Mouse (Mus musculus): ENCODE data around the gene Nup62. TPM values are rescaled to one million over a fixed set of nuclear protein-coding genes. Genes with fewer than 3 reads are reported as not detected.

Gene Nup62
- 10 to 100 TPM; 49.4 to 53.1 TPM for total RNA-seq (2021)
- long read RNA-seq, experiment 1, transcript Nup62-201 (2 exons, 2,722 nt): major isoform, 68 of 69 reads
- long read RNA-seq, experiment 1, partial matches to known transcripts: 0 of 69 reads
- long read RNA-seq, experiment 1, other reads (novel, unspliced or antisense): 1 of 69 reads
- long read RNA-seq, experiment 2, transcript Nup62-201 (2 exons, 2,722 nt): major isoform, 66 of 67 reads
- long read RNA-seq, experiment 2, partial matches to known transcripts: 0 of 67 reads
- long read RNA-seq, experiment 2, other reads (novel, unspliced or antisense): 1 of 67 reads

DNA sequence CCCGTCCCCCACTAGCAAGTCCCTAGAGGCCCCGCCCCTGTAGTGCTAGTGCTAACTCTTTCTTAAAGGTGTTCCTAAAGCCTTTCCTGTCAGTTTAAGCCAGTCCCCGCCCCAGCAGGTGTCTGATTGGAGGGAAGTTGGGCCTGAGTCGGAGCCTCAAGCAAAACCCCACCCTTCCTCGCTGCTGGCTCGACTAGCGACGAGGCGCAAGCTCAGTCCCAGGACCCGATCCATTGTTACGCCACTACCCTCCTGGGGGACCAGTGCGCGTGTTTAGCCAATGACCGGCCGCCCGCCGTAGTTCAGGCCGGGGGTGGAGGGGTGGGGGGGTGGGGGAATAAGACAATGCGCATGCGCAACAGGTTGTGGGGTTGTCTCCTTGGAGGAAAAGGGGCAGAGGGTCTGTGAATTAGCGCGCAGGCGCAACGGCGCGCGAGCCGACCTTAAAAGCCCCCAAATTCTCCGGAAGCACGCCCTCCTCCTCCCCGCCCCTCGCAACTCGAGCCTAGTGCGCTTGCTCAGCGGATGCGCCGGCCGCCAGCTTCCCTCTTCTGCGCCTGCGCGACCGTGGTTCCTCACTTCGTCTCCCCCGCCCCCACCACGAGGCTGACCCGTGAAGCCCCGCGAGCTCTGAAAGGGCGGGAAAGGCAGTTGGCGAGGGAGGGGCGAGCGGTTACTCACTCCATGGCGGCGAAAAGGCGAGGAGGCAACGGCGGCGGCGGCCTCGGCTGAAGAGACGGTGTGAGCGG is at the start of gene Nup62, which contains the start of gene Il4i1:
Nup62 (plus strand) TSS at position 368 of the 749 bp plus-strand sequence.
Il4i1 (plus strand) TSS at position 667 of the 749 bp plus-strand sequence.
- peak; percentile 99 to 100 for DNase-seq (ENCODE audit: low spot score in 2 of 2)

DNA sequence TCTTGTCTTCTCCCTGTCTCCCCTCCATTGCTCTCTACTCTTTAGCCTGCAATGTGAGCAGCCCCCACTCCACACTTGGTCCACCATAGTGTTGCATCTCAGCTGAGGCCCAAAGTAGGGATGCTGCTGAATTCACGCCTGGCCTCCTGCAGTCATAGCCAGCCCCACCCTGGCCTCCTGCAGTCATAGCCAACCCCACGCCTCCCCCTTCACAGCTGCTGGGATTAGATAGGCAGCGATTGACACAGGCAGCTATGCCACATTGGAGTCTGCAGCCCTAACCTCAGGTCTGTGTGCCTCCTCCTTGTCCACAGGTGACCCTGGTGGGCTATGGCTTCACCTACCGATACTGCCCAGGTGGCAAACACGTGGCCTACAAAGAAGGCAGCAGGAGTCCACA is 47.8 kb upstream of the Nup62 start:
- no peak for DNase-seq (ENCODE audit: low spot score in 2 of 2)

DNA sequence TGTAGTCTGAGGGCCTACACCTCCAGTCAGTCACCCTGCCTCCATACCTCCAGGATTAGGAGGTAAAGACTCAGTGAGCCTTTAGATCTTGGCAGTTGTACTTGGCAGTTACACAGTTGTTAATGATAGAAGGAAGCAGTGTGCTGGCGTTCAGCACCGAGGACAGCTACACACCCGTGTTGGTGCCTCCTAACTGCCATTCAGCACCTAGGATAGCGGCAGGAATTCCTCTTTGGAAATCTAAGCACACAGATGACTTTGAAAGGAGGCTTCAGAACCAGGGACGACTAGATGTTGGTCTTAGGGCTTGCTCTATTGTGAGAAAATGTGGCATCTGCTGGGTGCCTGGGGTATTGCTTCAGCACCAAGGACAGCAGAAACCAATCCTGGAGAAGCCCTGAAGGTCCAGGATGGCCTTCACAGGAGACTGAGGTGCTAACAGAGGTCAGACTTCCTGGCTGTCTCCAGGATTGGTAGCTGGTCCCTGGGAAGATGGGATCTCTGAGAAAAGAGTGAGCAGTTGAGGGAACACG is 45.8 kb upstream of the Nup62 start:
- DNase-seq (ENCODE audit: low spot score in 2 of 2): peak in 1 of 2 experiments; percentile 80

DNA sequence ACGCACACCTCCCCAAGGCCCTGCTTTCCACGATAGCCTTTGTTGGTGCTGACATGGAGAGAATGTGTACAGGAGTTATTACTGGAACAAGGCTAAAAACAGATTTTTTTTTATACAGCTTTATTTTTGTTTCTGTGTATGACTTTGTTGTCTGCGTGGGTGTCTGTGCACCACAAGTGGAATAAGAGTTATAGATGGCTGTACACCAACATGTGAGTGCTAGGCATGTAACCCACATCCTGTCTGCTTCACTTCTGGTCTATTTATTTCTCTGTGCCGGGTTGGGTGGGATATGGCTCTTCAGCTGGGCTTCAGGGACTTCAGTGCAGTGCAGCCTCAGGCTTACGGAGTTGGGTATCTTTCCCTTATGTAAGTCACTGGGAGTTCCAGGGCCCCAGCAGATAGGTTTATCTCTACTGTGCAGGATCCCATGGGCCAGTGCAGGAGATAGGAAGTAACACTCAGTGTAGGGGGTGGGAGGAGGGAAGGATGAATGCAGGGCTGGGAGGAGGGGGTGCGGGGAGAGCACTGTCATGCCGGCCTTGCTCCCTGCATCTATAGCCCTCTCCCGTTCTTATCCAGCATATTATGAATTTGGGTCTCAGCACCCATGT is 43.2 kb upstream of the Nup62 start:
- DNase-seq (ENCODE audit: low spot score in 2 of 2): no peak

DNA sequence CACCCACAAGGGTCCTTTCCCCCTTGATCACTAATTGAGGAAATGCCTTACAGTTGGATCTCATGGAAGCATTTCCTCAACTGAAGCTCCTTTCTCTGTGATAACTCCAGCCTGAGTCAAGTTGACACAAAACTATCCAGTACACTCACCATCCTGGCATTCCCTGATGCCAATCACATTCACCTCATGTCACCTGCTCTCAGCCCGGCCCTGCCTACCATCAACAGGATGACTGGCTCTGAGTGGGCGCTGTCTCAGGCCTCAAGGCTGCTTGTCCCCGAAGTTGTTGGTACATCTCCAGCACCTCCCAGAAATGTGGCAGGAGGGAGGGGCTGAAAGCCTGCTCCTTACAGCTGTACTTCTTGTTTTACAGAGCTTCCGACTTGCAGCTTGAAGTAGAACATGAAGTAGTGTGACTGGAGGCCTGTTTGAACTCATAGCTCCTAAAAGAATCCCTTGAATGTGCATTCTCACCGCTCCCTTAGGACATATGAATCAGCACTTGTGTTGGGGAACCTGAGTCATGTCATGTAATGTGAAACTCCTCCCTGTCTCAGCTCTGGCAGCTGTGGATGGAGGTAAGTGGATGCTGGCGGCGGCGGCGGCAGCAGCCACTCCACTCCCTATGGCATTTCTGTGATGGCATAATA is 38.9 kb upstream of the Nup62 start:
- no peak for DNase-seq (ENCODE audit: low spot score in 2 of 2)

DNA sequence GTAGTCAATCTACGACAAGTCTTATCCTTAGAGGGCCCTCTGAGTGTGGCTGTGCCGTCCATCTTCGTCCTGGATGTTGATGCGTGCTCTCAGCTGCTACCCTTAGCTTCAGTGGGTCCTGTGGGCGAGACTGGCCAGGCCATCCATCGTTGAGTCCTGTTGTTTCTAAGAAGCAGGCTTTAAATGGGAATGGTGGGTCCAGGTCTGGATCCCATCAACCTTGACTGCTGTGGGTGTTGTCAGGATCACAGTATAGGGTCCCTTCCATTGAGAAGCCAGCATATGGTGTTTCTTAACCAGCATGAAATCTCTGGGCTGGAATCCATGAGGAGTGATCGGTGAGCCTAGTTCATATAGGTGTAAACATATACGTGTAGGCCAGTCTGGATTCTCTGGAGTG is 35.8 kb upstream of the Nup62 start:
- no peak for DNase-seq (ENCODE audit: low spot score in 2 of 2)

DNA sequence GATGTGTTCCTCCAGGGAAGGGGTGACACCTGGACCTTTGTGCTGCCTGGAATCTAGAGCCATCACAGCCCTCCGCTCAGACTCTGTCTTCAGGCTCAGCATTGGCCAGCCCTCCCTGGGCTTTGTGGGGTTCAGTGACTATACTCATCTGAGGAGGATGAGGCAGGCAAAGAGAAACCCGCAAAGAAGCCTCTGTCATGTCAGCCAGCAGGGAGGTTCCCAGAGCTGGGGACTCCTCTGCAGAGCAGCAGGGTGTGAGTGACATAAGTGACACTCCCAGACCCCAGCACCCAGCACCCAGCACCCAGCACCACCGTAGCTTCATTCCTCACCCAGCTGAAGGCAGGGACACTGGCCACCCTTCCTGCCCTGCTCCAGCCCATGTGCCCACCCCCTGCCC is 26.4 kb upstream of the Nup62 start:
- DNase-seq (ENCODE audit: low spot score in 2 of 2): peak in 1 of 2 experiments; percentile 12

DNA sequence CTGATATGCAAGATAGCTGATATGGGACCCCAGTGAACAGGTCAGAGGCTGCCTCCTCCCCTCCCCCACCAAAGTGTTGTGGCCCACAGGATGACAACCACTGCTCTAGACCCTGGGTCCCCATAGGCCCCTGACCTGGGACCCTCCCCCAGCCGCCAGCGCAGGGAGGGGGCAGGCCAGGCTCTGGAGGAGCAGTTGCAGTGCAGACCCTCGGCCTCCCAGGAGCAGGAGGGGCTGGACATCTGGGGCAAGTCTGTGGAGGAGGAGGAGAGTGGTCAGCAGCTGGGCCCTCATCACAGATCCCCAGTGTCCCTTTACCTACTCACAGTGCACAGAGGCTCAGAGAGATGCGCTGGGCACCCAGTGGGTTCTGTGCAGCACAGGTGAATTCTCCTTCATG is 25.8 kb upstream of the Nup62 start:
- DNase-seq (ENCODE audit: low spot score in 2 of 2): peak in 1 of 2 experiments; percentile 11

DNA sequence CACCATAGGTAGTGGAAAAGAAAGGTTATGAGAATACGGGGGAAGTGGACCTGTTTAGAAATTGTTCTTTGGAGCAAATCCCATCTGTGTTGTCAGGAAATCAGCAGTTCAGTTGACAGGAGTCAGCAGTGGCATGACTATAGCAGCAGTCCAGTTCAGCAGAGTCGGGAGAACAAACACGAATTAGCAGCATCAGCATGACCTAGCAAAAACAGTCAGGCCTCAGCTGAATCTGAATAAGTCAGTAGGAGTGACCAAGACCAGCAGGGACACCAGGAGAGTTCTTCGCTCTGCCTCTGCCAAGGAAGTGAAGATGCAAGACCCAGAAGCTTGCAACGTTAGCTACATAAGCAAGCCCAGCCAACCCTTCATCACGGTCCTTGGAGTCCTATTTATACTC is 23.1 kb upstream of the Nup62 start:
- DNase-seq (ENCODE audit: low spot score in 2 of 2): no peak

DNA sequence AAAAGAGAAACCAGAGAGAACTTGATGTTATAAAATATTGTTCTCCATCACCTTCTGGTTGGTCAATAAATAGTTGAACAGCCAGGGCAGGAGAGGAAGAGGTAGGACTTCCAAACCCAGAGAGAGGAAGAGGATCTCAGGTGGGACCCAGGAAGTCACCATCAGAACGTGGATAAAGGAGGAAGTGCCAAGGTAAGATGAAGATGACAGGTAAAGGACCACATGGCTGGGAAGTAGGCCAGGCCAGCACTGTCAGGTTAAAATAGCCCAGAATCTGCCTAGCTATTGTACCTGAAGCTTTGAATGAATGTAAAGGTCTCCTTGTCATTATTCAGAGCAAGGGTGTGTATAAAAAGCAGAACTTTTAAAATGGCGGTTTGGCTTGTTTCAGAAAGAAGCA is 7.0 kb upstream of the Nup62 start:
- no peak for DNase-seq (ENCODE audit: low spot score in 2 of 2)

DNA sequence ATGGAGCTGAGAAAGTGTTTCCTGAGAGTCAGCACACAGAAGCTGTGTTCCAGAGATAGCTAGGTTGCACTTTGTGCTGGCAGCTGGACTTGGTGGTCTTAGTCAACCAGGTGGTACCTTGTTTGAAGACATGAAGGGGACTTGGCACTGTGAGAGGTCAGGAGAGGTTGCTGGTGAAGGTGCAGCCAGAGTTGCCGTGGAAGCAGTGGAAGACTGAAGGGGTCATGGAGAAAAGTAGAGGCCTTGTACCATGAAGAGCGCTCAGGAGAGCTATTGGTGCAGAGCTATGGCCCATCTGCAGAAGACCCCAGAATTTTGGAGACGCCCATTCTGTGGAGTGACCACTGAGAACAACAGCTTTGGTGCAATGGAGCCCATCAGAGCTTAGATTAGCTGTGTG is 6.4 kb upstream of the Nup62 start:
- DNase-seq (ENCODE audit: low spot score in 2 of 2): no peak

DNA sequence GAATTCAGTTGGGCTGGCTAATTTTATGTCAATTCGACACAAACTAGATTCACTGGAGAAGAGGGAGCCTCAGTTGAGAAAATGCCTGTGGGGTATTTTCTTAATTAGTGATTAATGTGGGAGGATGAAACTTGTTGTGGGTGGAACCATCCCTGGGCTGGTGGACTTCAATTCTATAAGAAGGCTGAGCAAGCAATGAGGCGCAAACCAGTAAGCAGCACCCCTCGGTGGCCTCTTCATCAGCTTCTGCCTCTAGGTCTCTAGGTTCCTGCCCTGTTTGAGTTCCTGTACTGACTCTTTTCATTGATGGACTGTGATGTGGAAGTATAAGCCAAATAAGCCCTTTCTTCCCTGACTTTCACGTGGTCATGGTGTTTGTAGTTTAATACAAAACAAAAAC is 5.5 kb upstream of the Nup62 start:
- no peak for DNase-seq (ENCODE audit: low spot score in 2 of 2)

DNA sequence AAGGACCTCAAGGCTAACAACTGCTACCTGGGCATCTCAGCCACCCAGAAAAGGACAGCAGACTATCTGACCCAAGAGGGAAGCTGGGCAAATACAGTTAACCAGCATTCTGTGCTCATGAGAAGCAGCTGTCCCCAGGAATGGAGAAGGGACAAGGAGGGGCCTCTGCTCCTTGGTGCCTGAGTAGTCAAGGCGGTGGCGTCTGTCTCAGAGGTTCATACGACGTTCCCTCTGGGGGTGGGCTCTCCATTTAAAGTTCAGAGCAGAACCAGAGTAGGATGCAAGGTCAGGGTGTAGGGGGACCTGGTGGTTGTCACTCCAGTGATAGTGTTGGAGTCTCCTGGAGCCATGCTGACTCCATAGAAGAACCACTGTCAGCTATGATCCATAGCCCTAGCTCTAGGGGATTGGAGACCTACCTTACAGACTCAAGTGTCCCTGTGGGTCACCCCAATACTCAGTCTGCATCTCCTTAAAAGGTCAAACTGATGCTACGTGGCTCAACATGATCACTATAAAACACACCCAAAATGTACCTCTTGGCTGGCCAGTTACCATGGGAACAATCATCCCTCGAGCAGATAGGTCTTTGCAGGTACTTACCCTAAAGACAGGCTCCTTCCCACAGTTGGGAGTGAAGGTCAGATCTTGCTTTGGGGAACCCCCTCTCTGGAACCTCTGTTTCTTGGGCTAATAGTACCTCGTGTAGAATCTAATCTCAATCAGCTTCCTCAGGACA is 4.9 kb upstream of the Nup62 start:
- DNase-seq (ENCODE audit: low spot score in 2 of 2): peak in 1 of 2 experiments; percentile 8

DNA sequence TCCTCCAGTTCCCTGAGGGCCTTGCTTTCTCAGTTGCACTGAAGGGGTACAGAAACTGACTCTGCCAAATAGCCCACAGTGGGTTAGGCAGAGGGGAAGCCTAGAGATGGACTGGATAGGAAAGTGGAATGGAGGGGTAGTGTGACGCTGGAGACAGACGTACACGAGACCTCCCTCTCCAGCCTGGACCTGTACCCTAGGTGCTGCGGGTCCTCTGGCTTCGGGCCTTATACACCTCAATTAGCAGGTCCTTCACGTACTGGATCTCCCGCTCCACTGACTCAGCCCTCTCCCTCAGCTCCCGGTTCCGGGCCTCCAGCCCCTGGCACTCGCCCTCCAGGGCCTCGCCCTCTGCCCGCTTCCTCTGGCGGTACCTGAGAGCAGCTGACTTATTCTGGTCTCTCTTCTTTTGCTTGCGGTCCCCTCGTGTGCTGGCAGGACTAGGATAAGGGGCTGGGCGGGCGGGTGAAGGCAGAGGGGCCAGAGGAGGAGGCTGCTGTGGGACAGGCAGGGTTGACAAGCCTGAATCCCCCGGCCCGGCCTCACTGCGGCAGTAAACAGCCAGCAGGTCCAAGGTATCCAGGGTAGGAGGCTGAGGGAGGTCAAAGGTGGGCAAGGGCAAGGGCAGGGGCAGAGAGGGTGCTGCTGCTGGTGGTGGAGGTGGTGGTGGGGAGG is 3.1 kb upstream of the Nup62 start:
- no peak for DNase-seq (ENCODE audit: low spot score in 2 of 2)

DNA sequence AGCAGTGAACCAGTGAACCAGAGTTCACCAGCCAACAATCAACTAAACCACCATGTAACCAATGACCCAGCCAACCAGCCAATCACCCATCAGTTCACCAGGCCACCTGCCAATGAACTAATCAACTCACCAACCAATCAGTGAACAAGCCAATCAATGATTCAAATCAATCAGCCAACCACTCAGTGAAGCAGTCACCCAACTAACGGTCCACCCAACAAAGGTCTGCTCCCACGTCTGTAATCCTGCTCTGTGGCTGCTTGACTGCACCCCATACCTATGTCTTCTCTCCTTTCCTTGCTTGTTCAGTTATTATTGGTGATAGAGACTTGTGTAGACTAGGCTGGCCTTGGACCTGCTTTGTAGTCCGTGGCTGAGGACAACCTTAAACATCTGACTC is 1.9 kb upstream of the Nup62 start:
- DNase-seq (ENCODE audit: low spot score in 2 of 2): no peak

DNA sequence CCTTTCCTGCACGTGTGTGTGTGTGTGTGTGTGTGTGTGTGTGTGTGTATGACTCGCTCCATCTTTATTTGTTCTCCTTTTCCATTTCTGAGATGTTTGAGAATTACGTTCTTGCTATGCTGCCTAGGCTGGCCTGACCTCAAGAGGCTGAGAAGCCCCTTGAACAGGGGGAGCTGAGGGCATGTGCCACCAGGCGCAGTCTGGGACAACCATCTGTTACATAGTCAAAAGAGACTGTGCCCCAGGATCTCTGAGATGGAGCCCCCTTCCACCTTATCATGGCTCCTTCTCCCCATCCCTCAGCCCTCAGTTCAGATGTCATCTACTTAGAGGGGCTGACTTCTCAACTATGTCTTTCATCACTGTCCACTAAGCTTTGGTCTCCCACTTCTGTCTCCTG is 1.5 kb upstream of the Nup62 start:
- no peak for DNase-seq (ENCODE audit: low spot score in 2 of 2)

DNA sequence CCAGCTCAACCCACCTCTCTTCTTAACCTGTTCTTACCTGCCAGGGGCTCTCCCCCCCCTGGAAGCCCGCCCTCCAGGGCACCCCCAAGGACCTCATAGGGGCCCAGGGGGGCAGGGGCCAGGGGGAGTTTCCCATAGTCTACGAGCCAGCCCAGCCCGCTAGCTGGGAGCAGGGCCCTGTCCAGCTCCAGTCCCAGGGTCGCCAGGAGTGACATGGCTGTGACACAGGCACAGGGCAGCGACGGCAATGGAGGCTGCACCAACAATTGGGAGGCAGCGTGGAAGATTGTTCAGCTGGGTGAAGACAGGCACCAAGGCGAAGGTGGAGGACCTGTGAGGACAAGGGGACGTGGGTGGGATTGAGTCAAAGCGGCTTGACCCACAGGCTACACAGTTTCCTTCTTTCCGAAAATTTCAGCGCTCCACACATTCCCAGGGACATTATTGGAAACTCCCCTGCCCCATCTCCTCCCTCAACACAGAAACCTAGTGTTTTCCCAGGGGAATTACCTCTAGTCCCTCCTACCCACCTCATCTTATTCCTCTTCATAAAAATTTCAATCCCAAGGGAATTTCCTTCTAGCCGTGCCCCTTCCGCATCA is 835 bp upstream of the Nup62 start:
- DNase-seq (ENCODE audit: low spot score in 2 of 2): no peak

DNA sequence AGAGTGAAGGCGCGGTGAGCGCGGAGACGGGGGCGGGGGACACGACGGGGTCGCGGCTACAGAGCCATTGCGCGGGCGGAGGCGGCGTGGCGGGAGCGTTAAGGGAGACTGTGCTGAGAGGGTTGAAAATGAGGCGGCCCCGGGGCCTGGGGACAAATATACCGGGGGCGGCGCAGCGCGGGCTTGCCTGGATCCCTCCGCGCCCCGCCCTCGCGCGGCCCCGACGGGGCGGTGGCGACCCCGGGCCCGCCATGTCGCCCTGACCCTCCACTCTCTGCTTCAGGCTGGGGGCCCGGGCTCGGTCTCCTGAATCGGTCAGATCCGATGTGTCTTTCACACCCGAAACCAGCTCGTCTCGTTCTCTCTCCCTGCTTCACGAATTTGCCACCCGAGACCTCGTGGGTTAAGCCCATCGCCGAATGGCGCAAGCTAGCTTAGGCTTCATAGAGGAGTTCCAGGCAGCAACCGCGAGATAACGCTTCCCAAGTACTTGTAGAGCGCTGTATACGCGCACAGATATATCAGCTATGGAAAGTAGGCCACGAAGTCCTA is 658 bp downstream of the Nup62 start, which contains the start of gene Atf5:
Atf5 (minus strand) TSS at position 189 of the 552 bp plus-strand sequence.
- peak; percentile 75 to 80 for DNase-seq (ENCODE audit: low spot score in 2 of 2)

DNA sequence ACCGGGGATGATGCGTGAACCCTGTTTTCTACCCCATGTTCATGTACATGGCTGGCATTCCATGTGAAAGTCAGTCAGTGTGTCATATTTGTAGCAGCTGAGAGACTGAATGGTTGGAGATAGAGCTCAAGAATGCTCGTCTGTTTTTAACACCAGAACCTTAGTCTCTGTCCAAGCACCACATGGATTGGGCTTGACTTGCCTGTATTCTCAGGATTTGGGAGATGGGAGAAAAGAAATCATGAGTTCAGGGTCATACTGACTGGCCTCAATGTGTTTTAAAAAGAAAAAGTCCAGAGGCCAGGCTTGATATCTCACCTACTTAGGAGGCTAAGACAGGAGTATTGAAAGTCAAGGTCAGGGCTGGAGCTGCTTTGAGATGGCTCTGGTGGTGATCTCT is 1.6 kb downstream of the Nup62 start:
- DNase-seq (ENCODE audit: low spot score in 2 of 2): peak in 1 of 2 experiments; percentile 1

Data from gastrocnemius, postnatal 4 days (tissue).